Mouse (Mus musculus) embryonic stem cell, embryonic (primary cell): ENCODE results near the gene Kdm5c.
"Not testable (repeated sequence)": the region's sequence is repeated elsewhere in the genome, so short reads cannot be mapped to it uniquely, and the experiment has no call there.

Experiments used
- CTCF ChIA-PET, 4 experiments: fragments of 300-600 bp in 2 of 4; fragments of 350-600 bp in 2 of 4; sonication (Branson Sonifier 250); formaldehyde crosslinking; loops; one replicate each; lab custom pipeline; 2022; ENCODE audit warnings: inconsistent platforms in 2 of 4; lab: Charles Lee
- POLR2A ChIA-PET, 4 experiments: fragments of 300-600 bp in 2 of 4; fragments of 350-600 bp in 2 of 4; sonication (Branson Sonifier 250); formaldehyde crosslinking; loops; one replicate each; lab custom pipeline; 2022; ENCODE audit warnings: antibody characterized with exemption in 4 of 4, inconsistent platforms in 1 of 4; lab: Charles Lee

Kdm5c gene

GRCm38 (mm10) chrX:152243140-152243539, 10.3 kb downstream of the Kdm5c start:
- ChIA-PET CTCF (interaction anchor here in 3 of 4 experiments (0.6 to 1.6 kb wide), 6 partner anchors 14 to 130 kb away, joined by 3 to 5 read pairs (median 4); no protein-coding TSS in a partner anchor), POLR2A (interaction anchor here in 3 of 4 experiments (0.6 to 1.5 kb wide), 7 partner anchors 10 to 440 kb away, joined by 3 to 4 read pairs (median 3); partner anchors contain the start of gene Kdm5c (in 2 of the 3))

- CTCF ChIA-PET, result interaction anchor here in 1 of 4 experiments (0.7 kb wide), 1 partner anchor 17 kb away, joined by 4 read pairs; no protein-coding TSS in a partner anchor
Observed at GRCm38 (mm10) chrX:152244492-152245189, 11.8 kb downstream of the Kdm5c start.

GRCm38 (mm10) chrX:152271189-152271588, 38.4 kb downstream of the Kdm5c start:
- POLR2A ChIA-PET, result interaction anchor here in 2 of 4 experiments (0.9 to 1.9 kb wide), 5 partner anchors 9 to 66 kb away, joined by 3 to 7 read pairs (median 4); no protein-coding TSS in a partner anchor
- CTCF ChIA-PET, result interaction anchor here in 1 of 4 experiments (0.6 kb wide), 1 partner anchor 12 kb away, joined by 3 read pairs; no protein-coding TSS in a partner anchor

More at GRCm38 (mm10) chrX:152244492-152245189, 11.8 kb downstream of the Kdm5c start:
- POLR2A ChIA-PET, result interaction anchor here in 1 of 4 experiments (1.2 kb wide), 1 partner anchor 12 kb away, joined by 3 read pairs; the partner anchor contains the start of gene Kdm5c

GRCm38 (mm10) chrX:152279384-152279783, 46.6 kb downstream of the Kdm5c start:
- ChIA-PET CTCF (no interaction called here), POLR2A (interaction anchor here in 1 of 4 experiments (1.0 kb wide), 1 partner anchor 9 kb away, joined by 3 read pairs; no protein-coding TSS in a partner anchor)

- CTCF ChIA-PET, result no interaction called here
Observed at GRCm38 (mm10) chrX:152284746-152285145, 51.9 kb downstream of the Kdm5c start.

GRCm38 (mm10) chrX:152287026-152287425, 54.2 kb downstream of the Kdm5c start:
- POLR2A ChIA-PET, result interaction anchor here in 1 of 4 experiments (0.8 kb wide), 1 partner anchor 39 kb away, joined by 4 read pairs; no protein-coding TSS in a partner anchor

More at GRCm38 (mm10) chrX:152284746-152285145, 51.9 kb downstream of the Kdm5c start:
- POLR2A ChIA-PET, result interaction anchor here in 1 of 4 experiments (0.6 to 1.9 kb wide), 3 partner anchors 9 to 52 kb away, joined by 3 to 5 read pairs (median 3); no protein-coding TSS in a partner anchor

GRCm38 (mm10) chrX:152306224-152306623, 73.4 kb downstream of the Kdm5c start:
- ChIA-PET POLR2A (interaction anchor here in 3 of 4 experiments (0.6 to 1.6 kb wide), 10 partner anchors 9 to 1415 kb away, joined by 3 to 7 read pairs (median 4); partner anchors contain the start of gene Tspyl2 (in 1 of the 3)), CTCF (interaction anchor here in 3 of 4 experiments (0.7 to 1.0 kb wide), 4 partner anchors 30 to 70 kb away, joined by 3 read pairs; no protein-coding TSS in a partner anchor)

More at GRCm38 (mm10) chrX:152287026-152287425, 54.2 kb downstream of the Kdm5c start:
- CTCF ChIA-PET, result not testable (repeated sequence)

GRCm38 (mm10) chrX:152307371-152307770, 74.6 kb downstream of the Kdm5c start:
- CTCF ChIA-PET, result no interaction called here
- POLR2A ChIA-PET, result interaction anchor here in 1 of 4 experiments (1.1 kb wide), 1 partner anchor 19 kb away, joined by 3 read pairs; no protein-coding TSS in a partner anchor

GRCm38 (mm10) chrX:152307942-152308341, 75.1 kb downstream of the Kdm5c start:
- POLR2A ChIA-PET, result interaction anchor here in 1 of 4 experiments (1.1 kb wide), 1 partner anchor 20 kb away, joined by 3 read pairs; no protein-coding TSS in a partner anchor
- CTCF ChIA-PET, result no interaction called here

GRCm38 (mm10) chrX:152320535-152320934, 87.7 kb downstream of the Kdm5c start:
- ChIA-PET CTCF (no interaction called here), POLR2A (interaction anchor here in 2 of 4 experiments (0.8 to 2.7 kb wide), 4 partner anchors 12 to 16 kb away, joined by 3 to 9 read pairs (median 6); no protein-coding TSS in a partner anchor)

- CTCF ChIA-PET, result no interaction called here
- POLR2A ChIA-PET, result interaction anchor here in 3 of 4 experiments (0.5 to 2.7 kb wide), 5 partner anchors 13 to 90 kb away, joined by 3 to 10 read pairs (median 4); partner anchors contain the start of gene Kdm5c (in 1 of the 3)
Observed at GRCm38 (mm10) chrX:152322776-152323175, 90.0 kb downstream of the Kdm5c start.

- ChIA-PET POLR2A (interaction anchor here in 1 of 4 experiments (0.7 kb wide), 1 partner anchor 19 kb away, joined by 3 read pairs; no protein-coding TSS in a partner anchor), CTCF (no interaction called here)
Observed at GRCm38 (mm10) chrX:152323584-152323983, 90.8 kb downstream of the Kdm5c start.
